Mouse (Mus musculus): Measurements from ENCODE around the gene Tprg. TPM values are rescaled to one million over a fixed set of nuclear protein-coding genes. Genes with fewer than 3 reads are reported as not detected.

Gene Tprg
- polyA plus RNA-seq, 1 experiment from 2014 or later = 0.44 TPM

DNA sequence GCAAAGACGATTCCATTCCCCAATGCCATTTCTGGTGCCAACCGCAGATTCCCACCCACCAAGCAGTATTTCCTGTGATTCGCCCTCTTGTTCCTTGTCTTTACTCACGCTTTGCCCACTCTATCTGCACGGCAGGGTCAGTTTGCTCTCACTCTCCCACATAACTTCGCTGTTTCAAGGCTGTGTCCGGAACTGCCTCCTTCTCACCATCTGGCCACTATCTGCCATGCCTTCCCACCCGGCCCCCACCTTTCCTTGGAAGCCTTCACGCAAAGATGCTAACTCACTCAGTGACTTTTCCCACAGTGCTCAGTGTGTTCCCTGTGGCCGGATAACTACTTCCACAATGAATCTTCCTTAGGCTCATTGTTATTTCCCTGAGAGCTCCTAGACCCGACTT is 21.4 kb upstream of the Tprg start:
- H3K27me3 ChIP-seq = peaks cover 13% of the 10 kb centered on the region
- ATAC-seq (ENCODE audit: insufficient number of reproducible peaks, insufficient read depth, low FRiP score, low TSS enrichment, low read depth) = no peak
- 85% methylated on average over 11 of the region's 11 CpGs for WGBS
- H3K9me3 ChIP-seq = no peaks in the 10 kb centered on the region
- no peak overlapping the region for H3K9ac ChIP-seq
- peaks cover 3% of the 10 kb centered on the region; the same call in 1 of the 2 replicates for H3K4me1 ChIP-seq
- H3K36me3 ChIP-seq = no peaks in the 10 kb centered on the region
- H3K4me3 ChIP-seq = no peak overlapping the region
- no peak overlapping the region for H3K4me2 ChIP-seq
- H3K27ac ChIP-seq = no peak overlapping the region

DNA sequence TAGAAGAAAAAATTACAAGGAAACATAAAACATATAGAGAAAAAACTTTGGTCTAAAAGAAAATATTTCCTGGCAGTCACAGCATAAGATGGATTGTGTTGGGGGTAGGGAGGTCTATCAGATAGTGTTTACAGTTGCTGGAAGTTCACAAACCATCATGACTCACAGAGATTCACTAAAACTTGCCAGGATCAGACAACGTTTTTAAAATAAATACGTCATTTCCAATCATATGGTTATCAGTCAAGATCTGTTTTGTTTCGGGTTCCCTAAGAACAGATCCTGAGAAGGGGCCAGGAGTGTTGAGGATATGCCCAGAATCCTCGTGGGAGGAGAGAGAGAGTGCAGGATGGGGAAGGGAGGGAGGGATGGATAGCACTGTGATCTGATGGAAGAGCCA is 18.3 kb upstream of the Tprg start:
- H3K4me3 ChIP-seq = no peak overlapping the region
- WGBS = 45% methylated on average over 4 of the region's 4 CpGs

DNA sequence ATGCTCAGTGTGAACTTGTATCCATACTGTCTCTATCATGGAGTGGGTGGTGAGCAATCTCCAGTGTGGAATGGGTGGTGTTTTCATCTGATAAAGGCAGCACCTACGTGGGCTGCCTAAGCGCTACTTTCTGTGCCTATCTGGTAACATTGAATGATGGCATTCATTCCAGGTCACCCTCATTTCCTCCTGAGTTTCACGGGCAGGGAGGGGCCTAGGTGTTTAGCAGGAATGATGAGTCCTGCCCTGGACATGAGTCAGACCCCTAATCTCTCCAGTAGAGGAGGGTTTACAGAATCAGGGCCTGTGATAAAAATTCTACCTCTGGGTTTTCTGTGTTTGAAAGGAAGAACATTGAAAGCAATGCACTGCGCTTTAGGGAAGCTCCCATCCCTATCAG is 4.1 kb upstream of the Tprg start:
- no peaks in the 10 kb centered on the region for H3K9me3 ChIP-seq
- no peaks in the 10 kb centered on the region for H3K27me3 ChIP-seq
- WGBS = 87% methylated on average over 4 of the region's 4 CpGs
- H3K9ac ChIP-seq = no peak overlapping the region
- H3K36me3 ChIP-seq = no peaks in the 10 kb centered on the region
- no peak overlapping the region for H3K4me3 ChIP-seq
- no peak overlapping the region for H3K27ac ChIP-seq
- no peaks in the 10 kb centered on the region for H3K4me1 ChIP-seq
- H3K4me2 ChIP-seq = no peak overlapping the region
- ATAC-seq (ENCODE audit: insufficient number of reproducible peaks, insufficient read depth, low FRiP score, low TSS enrichment, low read depth) = no peak

More for the DNA sequence above, 18.3 kb upstream of the Tprg start:
- Histone ChIP-seq H3K27ac (no peak overlapping the region), H3K9me3 (no peaks in the 10 kb centered on the region), H3K4me1 (peaks cover 3% of the 10 kb centered on the region; the same call in 1 of the 2 replicates), H3K4me2 (no peak overlapping the region), H3K9ac (no peak overlapping the region), H3K27me3 (peaks cover 13% of the 10 kb centered on the region), H3K36me3 (no peaks in the 10 kb centered on the region)
- no peak for ATAC-seq (ENCODE audit: insufficient number of reproducible peaks, insufficient read depth, low FRiP score, low TSS enrichment, low read depth)

DNA sequence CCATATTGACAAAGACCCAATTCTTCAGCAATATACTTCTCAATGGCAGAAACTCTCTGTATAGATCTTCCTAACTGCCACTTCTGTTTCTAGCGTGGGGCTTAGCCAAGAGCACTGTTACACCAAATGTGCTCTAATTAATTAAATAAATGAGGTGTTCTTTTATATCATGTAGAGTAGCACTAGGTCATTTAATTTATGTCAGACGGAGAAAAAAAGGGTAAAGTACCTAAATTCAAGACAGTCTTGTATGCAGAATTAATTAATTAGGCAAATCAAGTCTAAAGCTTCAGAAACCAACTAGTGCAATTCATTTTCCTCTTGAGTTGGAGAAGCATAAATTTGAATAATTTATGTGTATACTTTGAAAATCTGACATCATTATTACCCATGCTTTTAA is 7.1 kb downstream of the Tprg start:
- no peak overlapping the region for H3K4me3 ChIP-seq
- no peak overlapping the region for H3K4me2 ChIP-seq
- H3K4me1 ChIP-seq = no peaks in the 10 kb centered on the region
- H3K27me3 ChIP-seq = no peaks in the 10 kb centered on the region
- H3K9ac ChIP-seq = no peak overlapping the region
- no peak for ATAC-seq (ENCODE audit: insufficient number of reproducible peaks, insufficient read depth, low FRiP score, low TSS enrichment, low read depth)
- 67% methylated on average over 2 of the region's 2 CpGs for WGBS
- no peak overlapping the region for H3K27ac ChIP-seq
- H3K36me3 ChIP-seq = no peaks in the 10 kb centered on the region
- H3K9me3 ChIP-seq = no peaks in the 10 kb centered on the region

DNA sequence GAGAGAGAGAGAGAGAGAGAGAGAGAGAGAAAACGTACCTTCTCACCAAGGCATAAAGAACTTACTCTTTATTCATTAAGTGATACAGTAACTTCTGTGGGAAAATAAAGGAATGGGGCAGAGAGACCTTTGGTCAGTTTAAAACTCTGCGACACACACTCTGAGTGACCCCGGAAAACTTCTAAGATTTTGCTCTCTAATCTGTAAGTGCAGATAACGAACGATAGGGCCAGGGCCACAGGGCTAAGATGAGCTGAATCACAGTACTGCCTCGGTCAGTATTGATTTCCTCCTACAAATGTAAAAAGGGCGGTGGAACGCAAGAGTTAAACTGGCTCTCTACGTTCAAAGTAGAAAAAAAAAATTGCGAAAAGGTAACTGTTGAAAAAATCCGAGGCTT is 8.9 kb downstream of the Tprg start:
- H3K4me3 ChIP-seq = no peak overlapping the region
- no peak overlapping the region for H3K4me2 ChIP-seq
- 86% methylated on average over 11 of the region's 11 CpGs for WGBS
- H3K9ac ChIP-seq = no peak overlapping the region
- H3K4me1 ChIP-seq = no peaks in the 10 kb centered on the region
- no peaks in the 10 kb centered on the region for H3K36me3 ChIP-seq
- no peaks in the 10 kb centered on the region for H3K9me3 ChIP-seq
- no peaks in the 10 kb centered on the region for H3K27me3 ChIP-seq
- H3K27ac ChIP-seq = no peak overlapping the region
- no peak for ATAC-seq (ENCODE audit: insufficient number of reproducible peaks, insufficient read depth, low FRiP score, low TSS enrichment, low read depth)

DNA sequence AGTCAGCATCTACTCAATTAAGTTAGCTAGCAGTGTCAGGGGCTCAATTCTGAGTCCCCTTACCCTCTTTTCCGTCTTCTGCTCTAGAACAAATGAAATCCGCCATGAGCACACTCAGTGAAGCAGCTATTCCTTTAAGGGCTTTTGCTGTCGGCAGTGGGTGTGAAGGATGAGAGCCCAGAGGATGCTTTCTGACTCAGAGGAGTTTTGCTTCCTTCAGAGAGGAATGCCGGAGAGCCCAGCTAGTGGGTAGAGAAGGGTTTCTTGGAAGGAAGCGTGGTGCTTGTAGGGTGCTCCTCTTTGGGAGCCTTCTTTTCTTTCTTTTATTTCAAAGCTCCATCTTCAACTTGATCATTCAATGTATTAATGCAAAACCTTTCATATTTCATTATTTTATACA is 10.1 kb downstream of the Tprg start:
- Histone ChIP-seq H3K36me3 (no peaks in the 10 kb centered on the region), H3K27me3 (no peaks in the 10 kb centered on the region), H3K4me2 (no peak overlapping the region), H3K27ac (no peak overlapping the region), H3K4me3 (no peak overlapping the region), H3K9me3 (no peaks in the 10 kb centered on the region), H3K4me1 (no peaks in the 10 kb centered on the region), H3K9ac (no peak overlapping the region)
- ATAC-seq (ENCODE audit: insufficient number of reproducible peaks, insufficient read depth, low FRiP score, low TSS enrichment, low read depth) = no peak
- WGBS = 89% methylated on average over 5 of the region's 5 CpGs

DNA sequence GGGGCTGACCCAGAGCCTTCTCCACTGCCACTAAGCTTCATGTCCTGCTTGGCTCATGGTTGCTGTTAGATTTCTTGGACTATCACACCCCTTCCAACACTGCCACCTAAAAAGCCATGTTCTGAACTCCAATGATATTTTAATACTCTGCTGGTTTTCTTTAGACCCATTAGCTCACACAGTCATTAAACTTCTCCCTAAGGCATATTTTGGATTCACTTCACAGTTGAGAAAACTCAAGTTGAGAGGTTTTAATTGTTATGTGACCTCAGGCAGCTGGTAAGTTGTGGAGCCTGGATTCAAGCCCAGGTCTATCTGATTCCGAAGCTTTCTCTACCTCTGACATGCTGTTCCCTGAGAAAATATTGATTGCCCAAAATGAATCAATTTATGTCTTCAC is 11.6 kb downstream of the Tprg start:
- Histone ChIP-seq H3K4me3 (no peak overlapping the region), H3K4me2 (no peak overlapping the region), H3K36me3 (no peaks in the 10 kb centered on the region), H3K9ac (no peak overlapping the region), H3K27ac (no peak overlapping the region), H3K27me3 (no peaks in the 10 kb centered on the region), H3K9me3 (no peaks in the 10 kb centered on the region), H3K4me1 (no peaks in the 10 kb centered on the region)
- 81% methylated on average over 1 of the region's 1 CpGs for WGBS
- no peak for ATAC-seq (ENCODE audit: insufficient number of reproducible peaks, insufficient read depth, low FRiP score, low TSS enrichment, low read depth)

DNA sequence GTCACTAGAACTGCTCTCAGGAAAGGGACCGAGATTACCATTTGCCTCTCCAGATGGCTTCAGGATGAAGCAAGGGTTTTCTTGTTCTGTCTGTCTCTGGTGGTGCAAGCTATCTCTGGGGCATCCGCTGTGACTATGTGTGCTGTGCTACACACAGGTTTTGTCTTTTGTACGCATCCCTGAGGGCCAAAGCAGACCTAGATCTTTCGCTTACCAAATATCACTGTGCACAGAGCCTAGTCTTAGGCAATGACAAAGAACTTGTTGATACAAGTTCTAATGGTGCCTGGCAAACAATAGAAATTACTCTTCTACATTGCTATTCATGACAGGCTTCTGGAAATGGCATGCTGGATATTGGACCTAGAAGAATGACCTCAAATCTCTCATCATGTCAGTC is 16.0 kb downstream of the Tprg start:
- no peak for ATAC-seq (ENCODE audit: insufficient number of reproducible peaks, insufficient read depth, low FRiP score, low TSS enrichment, low read depth)

DNA sequence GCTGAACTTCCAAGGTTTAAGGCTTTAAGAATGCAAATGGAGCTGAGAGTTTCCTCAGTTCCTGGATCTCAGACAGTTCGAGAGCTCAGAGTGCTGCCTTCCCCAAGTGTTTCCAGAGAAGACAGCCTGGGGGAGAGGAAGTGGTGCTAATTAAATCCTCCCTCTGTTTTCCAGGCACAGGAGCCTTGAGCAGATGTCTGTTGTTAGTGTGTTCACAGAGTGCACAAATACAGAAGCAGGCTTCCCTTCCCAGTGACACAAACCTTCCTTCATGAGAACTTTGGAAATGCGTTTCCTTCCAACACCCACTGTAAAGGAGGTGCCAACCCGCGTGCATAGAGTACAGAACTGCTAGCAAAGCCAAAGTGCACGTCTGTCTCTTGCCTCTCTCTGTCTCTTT is 27.4 kb downstream of the Tprg start:
- no peaks in the 10 kb centered on the region; the same call in 1 of the 2 replicates for H3K4me1 ChIP-seq
- no peak overlapping the region for H3K4me2 ChIP-seq
- no peak for ATAC-seq (ENCODE audit: insufficient number of reproducible peaks, insufficient read depth, low FRiP score, low TSS enrichment, low read depth)
- WGBS = 39% methylated on average over 5 of the region's 5 CpGs
- no peak overlapping the region for H3K27ac ChIP-seq
- H3K36me3 ChIP-seq = no peaks in the 10 kb centered on the region
- no peak overlapping the region for H3K9ac ChIP-seq
- H3K27me3 ChIP-seq = no peaks in the 10 kb centered on the region
- no peaks in the 10 kb centered on the region for H3K9me3 ChIP-seq
- no peak overlapping the region for H3K4me3 ChIP-seq

More for the DNA sequence above, 16.0 kb downstream of the Tprg start:
- Histone ChIP-seq H3K4me1 (no peaks in the 10 kb centered on the region), H3K27ac (no peak overlapping the region), H3K4me2 (no peak overlapping the region), H3K36me3 (no peaks in the 10 kb centered on the region), H3K9ac (no peak overlapping the region), H3K4me3 (no peak overlapping the region), H3K9me3 (no peaks in the 10 kb centered on the region), H3K27me3 (no peaks in the 10 kb centered on the region)
- 90% methylated on average over 4 of the region's 4 CpGs for WGBS

DNA sequence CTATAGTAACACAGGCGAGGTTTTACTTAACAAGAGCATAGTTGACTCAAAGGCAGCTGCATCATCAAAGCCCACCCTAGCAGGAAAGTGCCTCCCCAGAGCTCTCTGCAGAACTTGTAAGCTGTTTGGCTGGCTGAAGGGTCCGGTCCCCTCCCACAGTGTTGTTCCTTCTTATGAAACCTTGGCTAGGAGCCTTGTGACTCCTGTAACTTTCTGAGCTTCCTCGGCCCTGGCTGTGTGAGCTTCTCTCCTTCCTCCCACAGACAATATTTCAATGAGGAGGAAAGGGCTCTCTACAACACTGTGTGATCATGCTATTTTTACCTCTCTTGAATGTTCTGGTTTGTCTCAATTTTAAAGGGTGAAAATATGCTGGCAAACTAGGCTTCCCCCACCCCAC is 28.5 kb downstream of the Tprg start:
- H3K9ac ChIP-seq = no peak overlapping the region
- no peak overlapping the region for H3K4me2 ChIP-seq
- 63% methylated on average over 3 of the region's 3 CpGs for WGBS
- no peak overlapping the region for H3K27ac ChIP-seq
- ATAC-seq (ENCODE audit: insufficient number of reproducible peaks, insufficient read depth, low FRiP score, low TSS enrichment, low read depth) = no peak
- no peaks in the 10 kb centered on the region for H3K36me3 ChIP-seq
- H3K27me3 ChIP-seq = no peaks in the 10 kb centered on the region
- H3K9me3 ChIP-seq = no peaks in the 10 kb centered on the region
- H3K4me3 ChIP-seq = no peak overlapping the region
- no peaks in the 10 kb centered on the region; the same call in 1 of the 2 replicates for H3K4me1 ChIP-seq

DNA sequence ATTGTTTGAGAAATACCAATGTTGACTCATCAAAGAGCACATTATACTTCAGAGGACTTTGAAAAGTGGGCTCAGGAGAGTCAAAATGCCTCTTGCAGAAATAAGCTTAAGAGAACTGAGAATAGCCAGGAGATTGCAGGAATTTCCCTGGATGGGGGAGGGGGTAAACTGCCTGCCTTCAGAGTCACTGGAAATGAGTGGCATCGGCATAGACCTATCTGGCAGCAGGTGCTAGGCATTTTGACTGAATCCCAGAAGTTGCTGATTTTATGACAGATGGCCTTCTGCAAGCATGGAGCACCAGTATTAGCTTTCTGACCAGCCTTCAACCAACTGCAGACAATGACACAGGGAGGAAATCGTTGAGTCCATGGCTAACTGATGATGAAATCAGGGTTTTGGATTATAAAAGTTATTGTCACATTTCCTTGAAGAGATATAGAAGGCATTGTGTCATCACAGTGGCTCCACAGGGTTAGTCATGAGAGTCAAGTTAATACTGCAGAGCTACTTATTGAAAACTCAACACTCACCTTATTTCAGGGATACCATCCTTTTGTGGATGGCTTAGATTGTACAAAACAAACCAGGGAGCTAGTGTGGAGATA is 39.1 kb downstream of the Tprg start:
- H3K4me1 ChIP-seq = no peaks in the 10 kb centered on the region
- H3K4me2 ChIP-seq = no peak overlapping the region
- H3K36me3 ChIP-seq = no peaks in the 10 kb centered on the region
- H3K9me3 ChIP-seq = no peaks in the 10 kb centered on the region
- no peak for ATAC-seq (ENCODE audit: insufficient number of reproducible peaks, insufficient read depth, low FRiP score, low TSS enrichment, low read depth)
- no peaks in the 10 kb centered on the region for H3K27me3 ChIP-seq
- WGBS = 78% methylated on average over 2 of the region's 2 CpGs
- H3K27ac ChIP-seq = no peak overlapping the region
- no peak overlapping the region for H3K4me3 ChIP-seq
- no peak overlapping the region for H3K9ac ChIP-seq

DNA sequence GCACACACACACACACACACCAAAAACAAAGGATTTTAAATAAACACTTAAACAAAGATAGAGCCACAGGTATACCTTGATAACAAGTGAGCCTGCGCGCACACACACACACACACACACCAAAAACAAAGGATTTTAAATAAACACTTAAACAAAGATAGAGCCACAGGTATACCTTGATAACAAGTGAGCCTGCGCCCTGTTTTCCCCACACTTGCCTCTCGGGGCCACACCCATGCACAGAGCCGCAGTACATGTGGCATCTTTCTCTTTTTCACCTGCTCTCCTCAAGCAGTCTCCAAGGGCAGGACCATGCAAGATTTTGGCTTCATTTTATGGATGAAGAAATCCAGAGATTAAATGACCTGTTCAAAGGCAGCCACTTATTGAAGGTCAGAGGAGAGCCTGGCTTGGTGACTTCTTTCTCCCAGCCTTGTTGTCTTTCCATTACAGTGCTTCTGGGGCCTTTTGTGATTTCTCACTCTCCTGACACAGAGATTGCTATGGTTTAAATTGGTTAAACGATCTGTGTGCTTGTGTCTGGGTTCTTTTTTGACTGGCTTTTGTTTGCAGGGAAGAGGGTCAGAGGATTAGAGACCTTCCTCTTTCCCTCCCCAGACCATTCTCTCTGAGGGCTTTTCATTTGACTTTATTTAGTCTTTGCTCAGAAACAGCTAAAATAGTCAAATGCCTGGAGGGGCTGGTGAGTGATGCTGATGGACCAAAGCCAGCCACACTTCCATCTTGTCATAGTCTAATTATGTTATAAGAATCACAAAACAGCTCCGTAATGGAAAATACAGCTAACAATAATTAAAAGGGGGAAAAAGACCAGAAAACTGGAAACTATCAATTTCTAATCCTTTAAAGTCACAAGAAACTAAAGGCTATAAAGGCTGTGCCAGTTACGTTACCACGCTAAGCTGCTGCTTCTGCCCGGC is 46.9 kb downstream of the Tprg start:
- no peaks in the 10 kb centered on the region for H3K36me3 ChIP-seq
- H3K4me2 ChIP-seq = no peak overlapping the region
- H3K27me3 ChIP-seq = no peaks in the 10 kb centered on the region
- ATAC-seq (ENCODE audit: insufficient number of reproducible peaks, insufficient read depth, low FRiP score, low TSS enrichment, low read depth) = no peak
- no peaks in the 10 kb centered on the region for H3K9me3 ChIP-seq
- no peaks in the 10 kb centered on the region for H3K4me1 ChIP-seq
- H3K27ac ChIP-seq = no peak overlapping the region
- H3K9ac ChIP-seq = no peak overlapping the region
- 68% methylated on average over 10 of the region's 10 CpGs for WGBS
- no peak overlapping the region for H3K4me3 ChIP-seq

All from embryonic facial prominence, embryonic 13.5 days (tissue).